Mouse (Mus musculus) liver, postnatal 0 days (tissue): ENCODE measurements around the gene E130308A19Rik. TPM values are rescaled to one million over a fixed set of nuclear protein-coding genes. Genes with fewer than 3 reads are reported as not detected.

Source experiments
- ATAC-seq: fragments of 200-750 bp; cut with Nextera tagmentation; 2 replicates; pipeline ENCODE4 v1.8.0; 2017; ENCODE audit warnings: mild to moderate bottlenecking, moderate library complexity
- DNase-seq: peaks from one replicate; pipeline ENCODE4 v3.0.0-alpha.2; 2016
- H3K27ac ChIP-seq: fragments of 300-500 bp; sonication (generic); 2 replicates; pipeline ENCODE4 v1.5.1; 2014; ENCODE audit warnings: antibody characterized with exemption, moderate library complexity, mild to moderate bottlenecking, low read depth
- H3K27me3 ChIP-seq: fragments of 300-500 bp; sonication (generic); 2 replicates; pipeline ENCODE4 v1.6.1; 2014; ENCODE audit warnings: low read length, control low read depth, mixed read lengths; ENCODE audit not compliant: insufficient read depth
- H3K36me3 ChIP-seq: fragments of 300-500 bp; sonication (generic); replicated peaks from 2 replicates; pipeline ENCODE4 v1.6.1; 2014; ENCODE audit warnings: mild to moderate bottlenecking, control low read depth, low read length, moderate library complexity, mixed read lengths; ENCODE audit not compliant: insufficient read depth
- H3K4me1 ChIP-seq: fragments of 300-500 bp; sonication (generic); 2 replicates; pipeline ENCODE4 v1.6.1; 2014; ENCODE audit warnings: antibody characterized with exemption, mild to moderate bottlenecking, control low read depth; ENCODE audit not compliant: insufficient read depth
- H3K4me2 ChIP-seq: fragments of 300-500 bp; sonication (generic); 2 replicates; pipeline ENCODE4 v1.6.1; 2014; ENCODE audit warnings: low read depth, mild to moderate bottlenecking, low read length, moderate library complexity, mixed read lengths
- H3K4me3 ChIP-seq: fragments of 300-500 bp; sonication (generic); 2 replicates; pipeline ENCODE4 v1.5.1; 2014; ENCODE audit warnings: low read depth, low read length
- H3K9ac ChIP-seq: fragments of 300-500 bp; sonication (generic); replicated peaks from 2 replicates; pipeline ENCODE4 v1.6.1; 2014; ENCODE audit warnings: mild to moderate bottlenecking, moderate library complexity
- H3K9me3 ChIP-seq: fragments of 300-500 bp; sonication (generic); 2 replicates; pipeline ENCODE4 v1.6.1; 2016; ENCODE audit warnings: mild to moderate bottlenecking, control low read depth, low read length, mixed read lengths
- CTCF ChIP-seq: sonication (generic); IDR thresholded peaks from 2 replicates; pipeline ENCODE4 v1.5.1; 2016; ENCODE audit warnings: antibody characterized with exemption, low read depth
- EP300 ChIP-seq: IDR thresholded peaks from 2 replicates; pipeline ENCODE4 v1.6.1; 2016; ENCODE audit warnings: antibody characterized with exemption, low read depth, mild to moderate bottlenecking
- WGBS: fragments of 180-500 bp; shearing (Covaris S2); extraction: QIAGEN DNeasy Blood & Tissue Kit; methylation state at CpG from one replicate; pipeline ENCODE4 v1.1.7; 2014; ENCODE audit not compliant: insufficient replicate concordance; 5-methylcytosine and 5-hydroxymethylcytosine counted together
- polyA plus RNA-seq: library from polyadenylated mRNA; unstranded; fragments of >200 nt; fragmentation: Nextera tagmentation; extraction: Ambion mirVana; gene quantifications from 2 replicates; pipeline ENCODE4 v1.2.1, GENCODE M21; 2015

E130308A19Rik gene
- polyA plus RNA-seq, 1 experiment from 2014 or later = 5.5 TPM

- ATAC-seq = no peak
- Histone ChIP-seq H3K9me3 (no peaks in the 10 kb centered on the region), H3K4me1 (peaks cover 4% of the 10 kb centered on the region; the same call in 1 of the 2 replicates), H3K4me2 (no peak overlapping the region), H3K27ac (no peak overlapping the region), H3K36me3 (no peaks in the 10 kb centered on the region), H3K27me3 (no peaks in the 10 kb centered on the region), H3K9ac (no peak overlapping the region), H3K4me3 (no peak overlapping the region)
- TF ChIP-seq EP300 (no peak), CTCF (peak; percentile 39)
- DNase-seq = no peak
- whole genome bisulfite sequencing = 70% methylated on average over 4 of the region's 4 CpGs
Observed at GRCm38 (mm10) chr4:59760016-59760415, 134.0 kb downstream of the E130308A19Rik start.

GRCm38 (mm10) chr4:59760636-59761364 is 134.8 kb downstream of the E130308A19Rik start:
- WGBS = 56% methylated on average over 10 of the region's 10 CpGs
- ATAC-seq (no peak), DNase-seq (peak; percentile 35)
- TF ChIP-seq EP300 (no peak), CTCF (peak; percentile 64)
- peaks cover 4% of the 10 kb centered on the region; the same call in 1 of the 2 replicates for H3K4me1 ChIP-seq
- no peaks in the 10 kb centered on the region for H3K9me3 ChIP-seq
- no peak overlapping the region for H3K9ac ChIP-seq
- H3K36me3 ChIP-seq = no peaks in the 10 kb centered on the region
- no peaks in the 10 kb centered on the region for H3K27me3 ChIP-seq
- no peak overlapping the region for H3K4me2 ChIP-seq
- no peak overlapping the region for H3K4me3 ChIP-seq
- H3K27ac ChIP-seq = no peak overlapping the region

GRCm38 (mm10) chr4:59761365-59761729 is 135.3 kb downstream of the E130308A19Rik start:
- Histone ChIP-seq H3K4me1 (peaks cover 4% of the 10 kb centered on the region; the same call in 1 of the 2 replicates), H3K4me2 (no peak overlapping the region), H3K9me3 (no peaks in the 10 kb centered on the region), H3K4me3 (no peak overlapping the region), H3K9ac (no peak overlapping the region), H3K36me3 (no peaks in the 10 kb centered on the region), H3K27ac (no peak overlapping the region), H3K27me3 (no peaks in the 10 kb centered on the region)
- DNase-seq = no peak
- TF ChIP-seq EP300 = no peak
- TF ChIP-seq CTCF = no peak
- no peak for ATAC-seq
- WGBS = 64% methylated on average over 4 of the region's 4 CpGs

- H3K9ac ChIP-seq = no peak overlapping the region
- H3K27me3 ChIP-seq = no peaks in the 10 kb centered on the region
- 47% methylated on average over 7 of the region's 7 CpGs for WGBS
- H3K4me3 ChIP-seq = no peak overlapping the region; the same call in 1 of the 2 replicates
- H3K27ac ChIP-seq = peak overlapping the region; percentile 48; the same call in 1 of the 2 replicates
- H3K4me1 ChIP-seq = no peaks in the 10 kb centered on the region; the same call in 1 of the 2 replicates
- ATAC-seq (no peak), DNase-seq (no peak)
- peak overlapping the region; percentile 15 for H3K4me2 ChIP-seq
- no peaks in the 10 kb centered on the region for H3K9me3 ChIP-seq
- H3K36me3 ChIP-seq = peaks cover 1% of the 10 kb centered on the region
- TF ChIP-seq EP300 = no peak
- TF ChIP-seq CTCF = no peak
Observed at GRCm38 (mm10) chr4:59764950-59765349, 138.9 kb downstream of the E130308A19Rik start.

- ATAC-seq = no peak
- DNase-seq = no peak
- H3K4me3 ChIP-seq = no peak overlapping the region; the same call in 1 of the 2 replicates
- no peak overlapping the region for H3K9ac ChIP-seq
- peaks cover 7% of the 10 kb centered on the region for H3K36me3 ChIP-seq
- no peaks in the 10 kb centered on the region for H3K27me3 ChIP-seq
- H3K4me2 ChIP-seq = peak overlapping the region; percentile 15; the same call in 1 of the 2 replicates
- no peaks in the 10 kb centered on the region; the same call in 1 of the 2 replicates for H3K4me1 ChIP-seq
- WGBS = 44% methylated on average over 7 of the region's 7 CpGs
- no peaks in the 10 kb centered on the region for H3K9me3 ChIP-seq
- TF ChIP-seq EP300 = no peak
- TF ChIP-seq CTCF = no peak
- peak overlapping the region; percentile 48; the same call in 1 of the 2 replicates for H3K27ac ChIP-seq
Observed at GRCm38 (mm10) chr4:59765385-59766005, 139.5 kb downstream of the E130308A19Rik start.

- Histone ChIP-seq H3K36me3 (peaks cover 23% of the 10 kb centered on the region), H3K4me3 (no peak overlapping the region), H3K27ac (no peak overlapping the region), H3K4me2 (no peak overlapping the region), H3K4me1 (no peaks in the 10 kb centered on the region; the same call in 1 of the 2 replicates), H3K9me3 (no peaks in the 10 kb centered on the region), H3K9ac (no peak overlapping the region), H3K27me3 (no peaks in the 10 kb centered on the region)
- 42% methylated on average over 2 of the region's 2 CpGs for WGBS
- DNase-seq (no peak), ATAC-seq (no peak)
- TF ChIP-seq EP300 (peak; percentile 29; the same call in 1 of the 2 replicates), CTCF (no peak)
Observed at GRCm38 (mm10) chr4:59767717-59768116, 141.7 kb downstream of the E130308A19Rik start.
